Mouse (Mus musculus) neutrophil, adult 59 days (primary cell): ENCODE measurements around the gene Socs4. TPM values are rescaled to one million over a fixed set of nuclear protein-coding genes. Genes with fewer than 3 reads are reported as not detected.

ENCODE experiments used
- total RNA-seq, 2 experiments: library from RNA; stranded (reverse); gene quantifications; 1 replicate in 1 of 2; 2 replicates in 1 of 2; pipeline ENCODE4 v1.2.4; 2023

Gene Socs4
- total RNA-seq: 10 to 100 TPM; 12.9 to 14.7 TPM

GRCm38 (mm10) chr14:47276637-47277393 lies at the start of gene Socs4, which contains the start of gene Wdhd1:
Gene Socs4 (plus strand): TSS chr14:47276931.
Gene Wdhd1 (minus strand): TSS chr14:47276857.

DNA sequence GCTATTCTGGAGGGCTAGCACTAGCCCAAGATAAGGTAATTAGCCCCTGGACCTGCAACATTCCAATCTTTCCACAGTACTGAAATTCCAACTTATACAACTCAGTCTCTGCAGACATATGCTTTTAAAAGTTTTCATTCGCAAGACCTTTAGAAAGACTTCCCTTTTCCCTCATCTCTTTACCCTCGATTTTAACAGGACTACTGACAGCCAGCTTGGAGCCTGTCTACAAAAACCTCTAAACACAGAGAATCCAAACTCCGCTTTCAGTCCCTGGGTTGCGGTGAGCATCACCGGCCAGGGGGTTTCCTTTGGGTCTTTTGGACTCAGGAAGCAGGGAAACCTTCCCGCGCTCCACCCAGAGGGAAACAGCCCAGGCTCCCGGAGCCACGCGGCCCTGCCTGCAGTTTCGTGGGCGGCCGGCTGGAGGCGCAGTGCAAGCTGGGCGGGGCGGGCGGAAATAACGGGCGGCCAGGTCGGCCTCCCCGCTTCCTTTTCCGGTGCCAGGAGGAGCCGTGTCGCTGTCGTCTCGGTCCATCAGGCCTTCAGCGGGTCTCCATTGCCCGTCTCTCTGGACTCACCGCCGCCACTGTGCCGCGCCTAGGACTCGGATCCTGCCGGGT lies 21.2 kb downstream of the Socs4 start, which contains the start of gene Mapk1ip1l:
Mapk1ip1l (plus strand) TSS at position 482 of the 623 bp plus-strand sequence.

Other genes with a start within 250 kb of the Socs4 start
- 10 to 100 TPM in 1 of 2 experiments, 1 to 10 TPM in 1; 9.9 to 10.8 TPM for gene Gch1, start 87.5 kb upstream of the Socs4 start, total RNA-seq
- gene Wdhd1, start 74 bp upstream of the Socs4 start, total RNA-seq: 10 to 100 TPM; 29.0 to 29.3 TPM
- 100 to 1,000 TPM in 1 of 2 experiments, 10 to 100 TPM in 1; 99.8 to 111 TPM for gene Mapk1ip1l, start 21.3 kb downstream of the Socs4 start, total RNA-seq
- gene Lgals3, start 90.8 kb downstream of the Socs4 start, total RNA-seq: 100 to 1,000 TPM; 473 to 600 TPM
- 10 to 100 TPM; 45.8 to 52.2 TPM for gene Dlgap5, start 141.5 kb downstream of the Socs4 start, total RNA-seq
- 10 to 100 TPM; 35.0 to 35.7 TPM for gene Fbxo34, start 173.5 kb downstream of the Socs4 start, total RNA-seq